Mouse (Mus musculus) heart, adult 18-20 months (tissue): ENCODE data around the gene Qsox2. TPM values are rescaled to one million over a fixed set of nuclear protein-coding genes. Genes with fewer than 3 reads are reported as not detected.

Source experiments
- DNase-seq, 2 experiments: peaks; one replicate each; pipeline ENCODE4 v3.0.0; 2021 to 2022; ENCODE audit warnings: mixed read lengths in 1 of 2
- long read RNA-seq, 2 experiments: library from polyadenylated mRNA; stranded (forward); transcript quantifications; one replicate each; pipeline ENCODE4 v2.0.0; 2021
- total RNA-seq, 2 experiments: library from RNA; stranded (reverse); gene quantifications; 2 replicates each; pipeline ENCODE4 v1.2.3; 2021

The Qsox2 gene
- 10 to 100 TPM; 13.8 TPM for total RNA-seq
- long read RNA-seq, experiment 1, partial matches to known transcripts = 9 of 14 reads
- long read RNA-seq, experiment 1, other reads (novel, unspliced or antisense) = 1 of 14 reads
- long read RNA-seq, experiment 2, partial matches to known transcripts = 6 of 8 reads
- long read RNA-seq, experiment 2, other reads (novel, unspliced or antisense) = 1 of 8 reads

DNA sequence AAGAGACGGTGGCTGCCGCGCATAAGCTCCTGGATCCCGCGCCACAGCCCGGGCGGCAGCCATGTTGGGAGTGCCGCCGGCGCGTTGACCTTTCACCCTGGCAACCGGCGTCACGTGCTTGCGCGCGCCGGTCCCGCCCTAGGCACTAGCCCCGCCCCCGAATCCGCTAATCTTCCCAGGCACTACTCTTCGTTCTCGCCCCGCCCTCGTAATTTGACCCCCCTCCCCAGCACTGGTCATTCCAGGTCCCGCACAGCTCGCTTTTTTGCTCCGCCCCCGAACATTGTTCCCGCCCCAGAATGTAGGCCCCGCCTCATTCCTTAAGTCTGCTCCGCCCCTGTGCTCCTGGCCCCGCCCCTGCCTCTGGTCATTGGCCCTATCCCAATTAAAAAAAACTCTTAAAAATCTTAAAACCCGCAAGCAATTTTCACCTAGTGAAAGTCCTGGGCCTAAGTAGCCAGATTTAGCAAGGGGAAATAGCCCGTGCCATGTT is at the start of gene Qsox2:
TSS of gene Qsox2 (minus strand) at position 236 of the 493 bp plus-strand sequence.
- DNase-seq = peak; percentile 93 to 96

DNA sequence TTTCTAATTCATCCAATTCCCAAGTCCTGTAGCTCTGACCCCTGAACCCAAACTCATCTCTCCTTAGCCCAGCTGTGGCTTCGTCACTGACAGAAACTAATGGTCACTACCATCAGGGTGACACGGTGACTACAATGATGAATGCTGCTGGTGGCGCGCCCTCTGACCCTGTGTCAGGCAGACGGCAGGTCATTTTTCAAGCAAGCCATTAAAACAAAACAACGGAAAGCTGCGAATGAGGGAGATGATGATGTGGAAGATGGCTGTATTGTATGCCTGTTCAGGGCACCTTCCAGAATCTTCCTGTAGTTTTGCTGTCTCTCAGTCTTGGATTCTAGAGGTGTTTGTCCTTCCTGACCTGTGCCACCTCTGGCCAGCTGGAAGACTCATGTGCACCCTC is 49.1 kb upstream of the Qsox2 start:
- no peak for DNase-seq

DNA sequence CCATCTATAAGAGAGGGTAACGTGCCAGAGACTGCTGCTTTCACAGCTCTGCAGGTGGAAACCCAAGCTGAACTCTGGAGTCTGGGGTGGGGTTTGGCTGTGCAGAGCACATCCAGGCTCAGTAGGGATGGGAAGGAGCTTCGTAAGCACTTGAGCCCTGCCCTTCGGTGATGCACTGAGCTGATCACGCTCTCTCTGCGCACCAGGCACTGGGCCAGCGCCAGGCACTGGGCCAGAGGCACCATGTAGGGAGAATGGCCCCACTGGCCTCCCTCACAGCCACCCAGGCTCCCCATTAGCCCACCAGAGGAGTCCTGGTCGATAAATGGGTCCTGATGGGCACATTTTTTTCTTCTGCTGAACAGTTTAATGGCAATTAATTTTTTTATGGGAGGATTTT is 48.5 kb upstream of the Qsox2 start:
- DNase-seq = no peak

DNA sequence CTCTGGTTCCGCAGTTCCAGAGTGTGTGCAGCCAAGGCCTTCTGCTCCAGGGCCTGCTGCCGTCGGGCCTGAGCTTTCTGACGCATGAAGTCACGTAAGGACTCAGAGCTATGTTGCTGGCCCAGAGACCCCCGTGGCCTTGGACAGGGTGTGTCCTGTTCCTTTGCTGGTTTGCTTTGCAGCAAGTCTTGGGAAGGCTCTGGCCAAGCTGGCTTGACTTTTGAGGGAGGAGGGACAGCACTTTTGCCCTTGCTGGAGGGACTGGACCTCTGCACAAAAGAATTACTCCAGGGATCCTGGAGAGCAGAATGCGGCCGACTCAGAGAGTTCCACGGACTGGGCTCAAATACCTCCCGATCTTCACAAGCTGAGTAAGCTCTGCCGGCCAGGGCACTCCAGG is 43.3 kb upstream of the Qsox2 start:
- DNase-seq = no peak

DNA sequence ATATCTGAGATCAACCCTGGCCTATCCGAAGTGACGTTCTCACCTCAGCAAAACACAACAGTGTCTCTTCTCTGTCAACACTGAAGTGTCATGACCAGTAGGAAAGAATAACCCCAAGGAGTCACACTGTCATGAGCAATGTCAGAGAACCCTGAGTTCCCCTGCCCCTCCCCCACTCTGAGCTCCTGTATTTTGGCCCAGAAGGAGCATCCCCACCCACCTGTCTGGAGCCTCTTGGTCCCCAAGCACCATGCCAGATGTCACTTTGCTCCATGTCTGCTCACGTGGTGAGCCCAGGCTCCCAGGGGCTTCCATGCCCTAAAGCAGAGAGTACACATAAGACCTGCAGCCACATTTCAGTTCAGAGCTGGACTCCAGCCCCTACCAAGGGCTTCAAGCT is 42.4 kb upstream of the Qsox2 start:
- no peak for DNase-seq

DNA sequence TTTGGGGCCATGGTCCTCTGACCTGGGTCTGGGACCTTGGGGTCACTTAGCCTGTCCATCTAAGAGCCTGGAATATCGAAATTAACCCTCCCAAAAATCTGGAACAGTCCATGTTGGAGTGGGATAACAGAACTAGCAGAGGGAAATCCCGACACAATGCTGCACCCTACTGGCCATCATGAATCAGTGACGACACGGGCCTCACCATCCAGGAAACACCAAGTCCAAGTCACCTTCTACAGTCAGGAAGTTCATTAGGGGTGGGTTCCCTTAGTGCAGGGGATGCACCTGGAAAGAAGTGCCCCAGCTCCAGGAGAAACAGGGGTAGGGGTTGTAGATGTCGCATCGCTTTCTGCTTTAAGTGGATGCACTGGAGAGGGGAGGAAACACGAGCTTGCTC is 36.3 kb upstream of the Qsox2 start:
- DNase-seq = peak; percentile 32 to 75

DNA sequence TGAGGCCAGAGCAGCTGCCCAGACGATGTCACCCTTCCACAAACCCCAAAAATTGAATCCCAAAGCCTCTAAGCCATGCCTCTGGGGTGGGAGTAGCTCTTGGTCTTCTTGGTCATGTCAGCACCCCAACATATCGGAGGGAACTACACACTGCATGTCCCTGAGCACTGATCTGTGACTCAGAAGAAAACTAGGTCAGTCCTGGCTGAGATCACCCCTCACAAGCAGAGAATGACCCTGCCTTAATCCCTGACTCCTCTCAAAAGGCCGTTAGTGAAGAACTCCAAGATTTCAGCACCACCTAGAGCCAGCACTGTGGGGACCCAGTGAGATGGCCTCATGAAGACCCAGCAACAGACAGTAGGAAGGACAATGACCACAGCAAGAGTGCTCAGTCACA is 30.9 kb upstream of the Qsox2 start:
- no peak for DNase-seq

DNA sequence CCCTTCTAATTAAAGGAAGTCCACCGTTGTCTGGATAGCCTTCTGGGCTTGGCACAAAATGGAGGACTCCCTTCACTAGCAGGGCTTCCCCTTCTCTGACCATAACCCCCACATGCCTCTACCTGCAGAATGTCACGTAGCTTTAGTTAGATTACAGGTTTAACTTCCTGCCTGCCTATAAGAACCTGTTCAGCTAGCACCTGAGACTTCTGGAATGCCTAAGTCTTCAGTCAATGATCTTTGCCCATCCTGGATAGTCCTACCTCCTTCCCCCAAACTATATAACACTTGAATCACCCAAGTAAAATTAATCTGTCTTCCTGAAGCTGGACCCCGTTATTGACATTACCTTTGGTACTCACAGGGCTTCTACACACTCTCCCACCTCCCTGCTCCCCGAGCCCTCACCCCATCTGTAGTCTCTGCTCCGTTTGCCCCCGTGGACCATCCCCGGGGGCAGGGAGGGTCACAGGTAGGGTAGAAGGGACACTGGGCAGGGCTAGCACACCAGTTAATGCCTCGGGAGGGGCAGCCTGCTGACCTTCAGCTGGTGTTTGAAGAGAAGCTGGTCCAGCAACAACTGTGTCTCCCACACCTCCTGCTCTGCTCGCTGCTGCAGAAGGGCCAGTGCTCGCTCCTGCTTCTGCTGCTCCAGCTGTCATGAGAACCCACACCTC is 28.9 kb upstream of the Qsox2 start:
- no peak for DNase-seq

DNA sequence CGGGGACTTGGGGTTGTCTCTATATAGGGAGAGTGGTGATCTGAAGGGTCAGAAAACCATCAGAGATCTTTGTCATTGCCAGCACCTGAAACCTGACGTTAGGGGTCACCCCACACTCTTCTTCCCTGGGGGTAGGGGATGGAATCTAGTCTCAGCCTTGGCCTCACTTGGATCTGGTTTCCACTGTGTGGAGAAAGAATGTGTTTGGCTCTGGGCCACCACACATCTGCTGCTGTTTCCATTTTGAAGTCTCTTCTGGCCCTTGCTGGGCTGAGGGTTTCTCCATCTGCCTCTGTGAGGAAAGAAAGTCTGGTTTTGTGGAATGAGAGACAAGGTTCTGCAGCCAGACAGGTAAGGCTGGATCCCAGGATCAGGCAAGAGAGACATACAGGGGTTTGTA is 27.8 kb upstream of the Qsox2 start:
- no peak for DNase-seq

DNA sequence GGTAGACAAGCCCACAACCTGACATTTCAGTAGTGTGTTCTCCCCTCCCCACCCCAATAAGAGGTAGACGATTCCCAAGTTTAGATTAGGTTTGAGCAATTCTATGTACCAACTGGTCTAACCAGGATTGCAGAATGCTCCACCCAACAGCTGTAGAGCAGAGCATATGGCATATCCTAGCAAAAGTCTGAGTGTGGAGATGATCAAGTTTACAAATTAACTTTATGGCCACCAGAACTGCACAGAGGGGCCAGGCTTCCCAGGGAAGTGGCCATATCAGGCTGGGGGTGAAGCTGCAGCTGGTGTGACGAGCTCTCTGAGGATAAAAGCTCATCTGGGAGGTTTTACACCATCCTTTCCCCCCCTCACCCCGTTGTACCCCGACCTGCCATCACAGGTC is 27.3 kb upstream of the Qsox2 start:
- DNase-seq = no peak

DNA sequence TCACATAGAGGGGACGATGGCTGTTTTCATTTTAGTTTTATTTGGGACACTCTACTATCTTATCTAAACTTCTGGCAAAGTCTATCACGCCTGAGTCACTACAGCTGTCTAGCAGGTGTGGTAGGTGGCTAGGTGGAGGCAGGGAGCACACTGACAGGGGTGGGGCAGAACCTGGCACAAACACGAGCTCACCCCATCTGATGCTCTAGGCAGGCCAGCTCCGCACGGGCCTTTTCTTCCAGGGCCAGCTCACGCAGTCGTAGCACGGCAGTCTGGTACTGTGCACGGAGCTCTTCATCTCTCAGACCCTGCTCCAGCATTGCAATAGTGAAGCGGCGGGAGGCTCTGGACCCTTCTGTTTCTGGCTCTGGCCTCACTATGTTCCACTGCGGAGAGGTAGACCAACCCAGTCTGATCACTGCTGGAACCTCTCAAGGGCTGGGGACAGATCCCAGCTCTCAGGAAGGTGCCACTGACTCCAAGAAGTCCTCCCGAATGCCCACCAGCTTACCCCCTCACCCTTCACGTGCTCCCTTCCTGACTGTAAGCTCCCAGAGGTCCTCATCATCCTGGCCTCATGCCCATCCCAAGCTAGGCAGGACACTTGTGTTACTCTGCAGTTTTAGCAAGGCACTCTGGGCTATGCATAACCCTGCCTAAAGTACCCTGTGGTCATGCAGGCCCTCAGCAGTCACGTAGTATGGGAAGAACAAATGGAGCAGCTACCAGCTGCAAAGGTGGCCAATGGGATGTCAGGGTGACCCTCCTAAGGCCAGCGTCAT is 20.2 kb upstream of the Qsox2 start:
- DNase-seq = no peak

DNA sequence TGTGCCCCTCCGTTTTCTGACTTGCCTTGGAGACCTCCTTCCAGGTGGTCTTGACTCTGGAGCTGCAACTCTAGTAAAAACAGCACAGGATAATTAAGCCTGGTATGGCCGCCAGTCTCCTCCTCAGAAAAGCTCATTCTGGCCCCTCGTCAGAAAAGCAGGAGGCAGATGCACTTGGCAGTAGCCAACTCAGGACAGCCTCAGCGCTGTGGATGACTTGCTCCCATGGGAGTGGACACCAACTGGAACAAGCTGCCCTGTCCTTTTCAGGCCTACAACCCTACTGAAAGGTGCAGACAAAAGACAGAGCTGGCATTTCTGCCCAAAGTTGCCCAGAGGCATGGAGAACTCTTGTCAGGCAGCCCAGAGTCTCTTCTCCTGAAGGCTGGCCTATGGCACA is 17.5 kb upstream of the Qsox2 start:
- no peak for DNase-seq

DNA sequence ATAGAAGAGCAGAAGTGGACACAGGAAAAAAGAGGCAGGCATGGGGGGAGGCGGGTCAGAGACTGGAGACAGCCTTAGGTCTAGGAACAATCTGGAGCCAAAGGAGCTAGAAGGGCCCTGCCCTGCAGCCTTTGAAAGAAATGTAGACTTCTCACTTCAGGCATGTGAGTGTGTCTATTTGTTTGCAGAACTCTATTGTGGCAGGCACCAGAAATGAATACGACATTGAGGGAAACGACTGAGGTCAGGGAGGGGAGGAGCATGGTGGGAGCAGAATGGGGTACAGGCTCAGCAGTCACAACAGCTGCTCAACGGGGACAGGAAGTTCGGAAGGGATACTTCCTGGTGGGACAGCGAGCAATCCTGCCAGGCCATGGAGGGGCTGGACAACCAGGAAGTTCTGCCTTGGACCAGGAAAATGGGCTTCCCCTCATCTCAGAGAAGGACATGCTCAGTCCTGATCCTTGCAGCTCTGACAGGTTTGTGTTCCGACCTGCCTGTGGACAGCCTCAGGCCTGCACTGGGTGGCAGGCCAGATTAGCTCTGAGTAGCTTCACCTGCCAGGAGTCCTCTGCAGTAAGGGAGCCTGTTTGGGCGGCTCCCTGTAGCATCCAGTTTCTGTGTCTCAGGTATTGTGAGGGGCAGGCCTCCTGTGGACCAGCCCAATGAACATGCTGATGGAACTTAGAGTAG is 15.3 kb upstream of the Qsox2 start:
- DNase-seq = no peak

DNA sequence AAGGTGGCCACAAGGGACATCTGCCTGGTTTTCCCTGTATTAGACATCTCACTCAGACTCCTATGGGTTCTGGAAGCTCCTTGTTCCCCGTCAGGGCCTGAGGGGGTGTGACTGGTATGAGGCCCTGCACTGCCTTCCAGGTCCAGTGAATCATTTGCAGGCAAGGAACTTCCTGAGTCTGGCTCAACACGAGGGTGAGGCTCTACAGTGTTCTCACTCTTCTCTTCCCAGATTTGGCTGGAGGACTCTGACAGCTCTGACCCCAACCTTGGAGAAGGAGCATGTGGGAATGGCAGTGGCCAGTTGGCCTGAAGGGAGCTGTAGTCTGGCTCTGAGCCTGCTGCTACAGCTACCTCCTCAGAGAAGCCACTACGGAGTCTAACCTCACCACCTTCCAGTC is 10.2 kb upstream of the Qsox2 start:
- peak in 1 of 2 experiments; percentile 42 for DNase-seq

DNA sequence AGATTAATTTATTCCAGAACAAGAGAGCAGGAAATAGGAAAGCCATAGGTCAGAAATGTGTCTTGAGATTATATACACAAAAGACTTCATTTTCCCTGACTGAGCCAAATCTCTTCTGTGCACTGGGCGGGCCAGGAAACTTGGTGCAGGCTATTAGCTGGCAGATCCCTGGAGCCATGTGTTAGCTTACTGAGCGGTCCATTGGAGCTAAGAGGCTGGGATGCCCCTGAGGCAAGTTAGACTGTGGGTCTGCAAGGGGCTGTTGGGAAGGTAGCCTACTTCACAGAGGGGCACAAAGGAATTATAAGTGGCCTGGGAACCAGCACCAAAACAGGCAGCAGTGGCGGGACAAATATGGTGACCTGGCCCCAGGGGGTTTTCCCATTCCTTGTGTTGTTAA is 3.5 kb upstream of the Qsox2 start:
- DNase-seq = no peak

DNA sequence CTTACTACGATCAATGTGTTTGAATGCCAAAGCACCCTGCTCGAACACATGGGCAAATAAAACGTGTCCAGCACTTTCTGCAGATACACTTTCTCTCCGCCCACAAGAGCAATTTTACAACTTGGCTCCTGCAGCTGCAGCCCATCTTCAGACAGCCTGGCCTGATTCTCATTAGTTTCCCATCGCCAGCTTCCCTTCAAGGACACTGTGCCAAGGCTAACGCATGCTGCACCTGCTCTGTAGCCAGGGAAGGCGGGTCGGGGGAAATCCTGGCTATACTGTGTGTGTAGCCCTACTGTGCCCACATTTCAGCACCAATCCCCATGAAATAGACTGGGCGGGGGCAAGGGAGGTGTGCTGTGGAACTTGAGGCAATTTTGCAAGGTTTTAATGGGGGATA is 3.0 kb upstream of the Qsox2 start:
- DNase-seq = no peak

DNA sequence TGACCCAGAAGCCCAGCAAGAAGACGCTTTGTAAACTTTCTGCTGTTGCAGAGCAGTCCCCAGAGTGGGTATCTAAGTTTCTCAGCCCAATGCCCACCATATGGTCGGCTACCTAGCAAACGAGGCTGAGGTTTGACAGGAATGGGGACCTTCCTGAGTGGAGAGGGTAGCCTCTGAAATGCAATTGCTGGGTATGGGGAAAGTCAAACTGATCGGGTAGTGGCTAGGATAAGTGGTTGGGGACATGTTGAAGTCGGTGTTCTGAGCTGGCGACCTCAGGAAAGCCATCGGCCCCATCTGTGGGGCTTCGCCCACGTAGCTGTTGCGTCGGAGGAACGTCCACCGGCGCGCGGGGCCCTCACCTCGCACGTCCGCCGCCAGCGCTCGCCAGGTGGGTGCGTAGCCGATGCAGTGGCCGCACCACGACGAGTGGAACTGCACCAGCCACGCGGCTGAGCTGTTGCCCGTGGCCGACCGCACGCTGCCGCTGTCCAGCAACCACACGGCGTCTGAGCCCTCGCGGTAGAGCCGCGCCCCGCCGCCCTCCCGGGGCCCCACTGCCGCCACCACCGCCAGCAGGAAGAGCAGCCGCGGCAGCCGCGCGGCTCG is 540 bp downstream of the Qsox2 start:
- DNase-seq = no peak

DNA sequence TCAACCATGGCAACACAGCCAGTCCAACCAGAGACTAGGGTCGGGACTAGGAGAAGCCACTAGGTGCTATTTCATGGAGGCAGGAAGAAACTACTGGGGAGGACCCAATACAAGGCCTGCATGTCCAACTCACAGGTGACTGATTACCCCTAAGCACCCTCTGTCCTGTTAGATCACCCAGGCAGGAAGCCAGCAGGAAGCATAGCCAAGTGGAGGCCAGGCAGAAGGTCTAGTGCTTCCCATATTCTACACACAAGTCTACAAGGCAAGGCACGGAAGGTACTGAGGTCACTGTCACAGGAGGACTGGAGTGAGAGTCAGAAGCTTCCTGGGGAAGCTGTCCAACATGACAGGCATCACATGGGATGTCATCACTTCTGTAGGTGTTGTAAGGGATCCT is 2.6 kb downstream of the Qsox2 start:
- peak; percentile 68 to 72 for DNase-seq

DNA sequence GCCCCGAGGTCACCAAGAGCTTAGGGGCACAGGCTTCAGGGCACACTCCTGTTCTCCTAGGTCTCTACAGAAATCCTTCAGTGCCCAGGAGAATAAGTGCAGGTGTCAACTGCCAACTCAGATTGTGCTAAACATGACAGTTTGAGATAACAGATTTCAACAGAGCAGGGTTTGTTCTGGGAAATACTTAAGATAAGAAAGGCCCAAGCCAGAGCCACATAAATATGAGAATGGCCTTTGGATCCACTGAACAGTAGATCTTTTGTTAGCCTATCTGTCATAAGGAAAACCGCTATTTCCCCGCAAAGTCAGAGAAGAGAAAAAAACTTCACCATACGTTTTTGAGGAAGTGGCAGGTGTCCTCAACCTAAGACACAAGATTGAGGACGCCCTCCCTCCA is 3.1 kb downstream of the Qsox2 start:
- peak in 1 of 2 experiments; percentile 39 for DNase-seq

DNA sequence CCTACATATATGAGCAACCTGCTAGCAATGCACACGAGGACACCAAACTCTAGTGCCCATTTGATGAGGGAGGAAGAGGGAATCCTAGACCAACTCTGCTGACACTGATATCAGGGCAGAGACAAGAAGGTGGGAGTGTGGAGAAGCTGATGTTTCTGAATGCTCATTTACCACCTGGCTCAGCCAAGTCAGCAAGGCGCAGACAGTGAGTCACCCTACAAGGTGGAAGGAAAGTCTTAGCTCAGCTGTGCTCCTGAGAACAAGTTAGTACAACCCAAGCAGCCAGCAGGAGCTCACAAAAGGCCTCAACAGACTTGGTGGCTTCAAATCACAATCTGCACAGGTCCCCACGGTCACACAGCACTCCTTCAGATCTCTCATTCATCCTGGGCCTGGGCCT is 6.0 kb downstream of the Qsox2 start:
- DNase-seq = no peak

DNA sequence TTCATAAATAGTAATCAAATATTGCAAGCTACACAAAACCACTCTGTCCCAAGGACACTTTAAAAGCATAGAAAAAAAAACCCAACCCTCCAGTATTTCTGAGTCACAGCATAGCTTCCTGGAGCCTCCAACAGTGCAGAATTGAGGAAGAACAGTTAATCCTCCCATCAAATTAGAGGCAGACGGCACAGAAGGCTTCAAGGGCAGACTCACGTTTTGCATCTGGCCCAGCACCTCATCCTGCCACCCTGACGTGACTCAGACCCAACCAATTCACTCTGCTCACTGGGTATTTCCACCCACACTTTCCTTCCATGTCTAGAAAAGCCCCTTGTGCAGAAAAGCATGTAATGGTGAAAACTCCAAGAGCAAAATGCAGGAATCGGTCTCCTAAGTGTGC is 7.1 kb downstream of the Qsox2 start:
- DNase-seq = no peak

DNA sequence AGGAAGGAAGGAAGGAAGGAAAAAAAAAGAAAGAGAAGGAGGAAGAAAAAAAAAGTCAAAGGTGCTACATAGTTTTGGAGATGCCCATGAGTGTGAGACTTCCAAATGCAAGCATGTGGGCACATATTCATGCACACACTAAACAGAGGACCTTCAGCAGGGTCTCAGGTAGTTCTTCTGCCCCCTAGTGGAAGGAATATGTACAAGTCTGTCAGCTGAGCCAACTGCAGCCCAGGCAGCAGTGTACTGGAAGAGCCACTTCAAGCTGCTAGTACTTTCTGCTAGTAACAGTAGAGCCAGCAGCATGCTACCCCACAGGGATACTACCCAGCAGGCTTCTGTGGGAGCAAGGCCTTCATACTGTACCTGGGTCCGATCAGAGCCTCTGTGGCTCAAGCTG is 9.5 kb downstream of the Qsox2 start:
- peak; percentile 43 to 60 for DNase-seq
